Mouse (Mus musculus) stomach, postnatal 0 days (tissue): ENCODE results near the gene Trip11.

Experiments
- CTCF ChIP-seq: IDR thresholded peaks from 2 replicates; pipeline ENCODE4 v1.5.1; 2016; ENCODE audit warnings: antibody characterized with exemption, low read depth, mild to moderate bottlenecking, moderate library complexity
- EP300 ChIP-seq: optimal IDR thresholded peaks from 2 replicates; pipeline ENCODE3; 2016; ENCODE audit warnings: antibody characterized with exemption

- TF ChIP-seq CTCF: no peak
- TF ChIP-seq EP300: no peak
These were observed 19.8 kb downstream of the Trip11 start for GRCm38 (mm10) chr12:101893296-101893695.
